Mouse (Mus musculus) stomach, embryonic 16.5 days (tissue): ENCODE measurements at regions not wholly inside any gene's neighbourhood (a gene's known extent, or its start where the extent isn't known, plus 50 kb on each side); places are given as distances from the start of the nearest gene placed in this dataset.

ENCODE experiments used
- ATAC-seq: fragments of 200-750 bp; cut with Nextera tagmentation; 2 replicates; pipeline ENCODE4 v1.8.0; 2017; ENCODE audit warnings: moderate number of reproducible peaks, moderate TSS enrichment; ENCODE audit not compliant: insufficient read depth, low FRiP score
- H3K27ac ChIP-seq: fragments of 300-500 bp; sonication (generic); 2 replicates; pipeline ENCODE4 v1.5.1; 2014; ENCODE audit warnings: low read length
- H3K27me3 ChIP-seq: fragments of 300-500 bp; sonication (generic); 2 replicates; pipeline ENCODE4 v1.6.1; 2014; ENCODE audit warnings: low read length, control low read depth, mixed read lengths; ENCODE audit not compliant: control insufficient read depth, insufficient read depth
- H3K36me3 ChIP-seq: fragments of 300-500 bp; sonication (generic); 2 replicates; pipeline ENCODE4 v1.6.1; 2014; ENCODE audit warnings: low read length; ENCODE audit not compliant: control insufficient read depth, insufficient read depth
- H3K4me1 ChIP-seq: fragments of 300-500 bp; sonication (generic); 2 replicates; pipeline ENCODE4 v1.6.1; 2014; ENCODE audit warnings: low read length, control low read depth, mixed read lengths; ENCODE audit not compliant: control insufficient read depth, insufficient read depth
- H3K4me2 ChIP-seq: fragments of 300-500 bp; sonication (generic); 2 replicates; pipeline ENCODE4 v1.6.1; 2014; ENCODE audit warnings: low read depth, low read length, mixed read lengths
- H3K4me3 ChIP-seq: fragments of 300-500 bp; sonication (generic); replicated peaks from 2 replicates; pipeline ENCODE4 v1.5.1; 2014; ENCODE audit warnings: mild to moderate bottlenecking, low read length
- H3K9ac ChIP-seq: fragments of 300-500 bp; sonication (generic); 2 replicates; pipeline ENCODE4 v1.6.1; 2014; ENCODE audit warnings: low read length
- H3K9me3 ChIP-seq: fragments of 300-500 bp; sonication (generic); replicated peaks from 2 replicates; pipeline ENCODE4 v1.6.1; 2016; ENCODE audit warnings: low read length, control low read depth; ENCODE audit not compliant: control insufficient read depth
- WGBS: fragments of 180-500 bp; shearing (Covaris S2); extraction: QIAGEN DNeasy Blood & Tissue Kit; methylation state at CpG from one replicate; pipeline ENCODE4 v1.1.7; 2014; 5-methylcytosine and 5-hydroxymethylcytosine counted together

DNA sequence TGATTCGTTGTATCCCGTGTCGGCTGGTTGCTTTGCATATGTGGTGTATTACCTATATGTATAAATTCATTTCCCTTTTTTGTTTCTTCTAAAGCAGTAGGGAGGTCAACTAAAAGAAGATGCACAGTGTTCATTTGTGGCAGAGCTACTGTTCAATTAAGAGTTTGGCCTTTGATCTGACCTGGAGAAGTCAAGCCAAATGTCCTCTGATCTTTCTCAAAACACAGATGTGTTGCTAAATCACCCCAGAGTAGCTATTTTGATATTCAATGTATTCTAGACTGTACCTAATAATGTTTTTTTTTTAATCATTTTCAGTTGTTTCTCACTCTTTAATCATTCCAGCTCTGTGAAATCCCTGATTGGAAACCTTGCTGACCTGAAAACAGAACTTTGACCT, 87.9 kb upstream of the Elovl6 start:
- Histone ChIP-seq H3K4me1 (no peaks in the 10 kb centered on the region), H3K9ac (no peak overlapping the region), H3K36me3 (no peaks in the 10 kb centered on the region), H3K27me3 (no peaks in the 10 kb centered on the region), H3K4me3 (no peak overlapping the region), H3K9me3 (no peaks in the 10 kb centered on the region), H3K4me2 (no peak overlapping the region), H3K27ac (no peak overlapping the region)
- ATAC-seq, result no peak
- WGBS, result 95% methylated on average over 3 of the region's 3 CpGs

DNA sequence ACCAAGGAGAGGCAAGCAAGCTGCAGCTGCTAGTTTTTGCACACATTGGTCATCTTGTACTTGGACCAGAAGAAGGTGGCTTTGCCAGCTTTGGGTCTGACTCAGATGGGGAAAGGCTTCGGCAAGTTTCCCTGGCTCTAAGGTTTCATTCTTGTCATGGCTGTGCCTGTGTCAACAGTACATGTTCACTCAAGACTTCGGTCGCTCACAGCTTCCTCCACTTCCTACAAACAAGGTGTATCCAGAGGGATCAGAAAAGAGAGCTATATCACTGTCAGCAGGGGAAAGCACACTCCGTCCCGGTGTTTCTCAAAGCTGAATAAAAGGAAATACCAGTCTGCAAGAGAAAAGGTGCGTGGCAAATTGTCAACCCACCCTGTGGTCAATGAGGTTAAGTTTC, 86.2 kb upstream of the Elovl6 start:
- Histone ChIP-seq H3K9me3 (no peaks in the 10 kb centered on the region), H3K36me3 (no peaks in the 10 kb centered on the region), H3K4me1 (no peaks in the 10 kb centered on the region), H3K4me2 (no peak overlapping the region), H3K9ac (no peak overlapping the region), H3K27me3 (no peaks in the 10 kb centered on the region), H3K4me3 (no peak overlapping the region), H3K27ac (no peak overlapping the region)
- 74% methylated on average over 6 of the region's 6 CpGs for WGBS
- no peak for ATAC-seq

DNA sequence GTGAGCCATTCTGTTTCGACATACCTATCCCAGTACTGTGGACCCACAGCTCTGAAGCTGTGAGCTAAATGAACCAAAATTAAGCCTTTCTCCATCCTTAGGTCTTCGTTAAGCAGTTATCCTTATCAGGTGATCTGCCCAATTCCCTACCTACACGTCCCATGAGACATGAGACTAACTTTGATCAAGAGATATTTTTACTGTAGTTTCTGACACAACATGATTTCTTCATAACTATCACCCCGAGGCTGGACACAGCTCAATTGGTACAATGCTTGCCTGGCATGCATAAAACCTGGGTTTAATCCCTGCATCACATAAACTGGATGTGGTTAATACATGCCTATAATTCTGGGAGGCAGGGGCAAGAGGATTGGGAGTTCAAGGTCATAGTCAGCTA, 82.2 kb upstream of the Elovl6 start:
- Histone ChIP-seq H3K4me2 (no peak overlapping the region), H3K27me3 (no peaks in the 10 kb centered on the region), H3K4me1 (no peaks in the 10 kb centered on the region), H3K36me3 (no peaks in the 10 kb centered on the region), H3K4me3 (no peak overlapping the region), H3K27ac (no peak overlapping the region), H3K9me3 (no peaks in the 10 kb centered on the region), H3K9ac (no peak overlapping the region)
- no peak for ATAC-seq
- 81% methylated on average over 4 of the region's 4 CpGs for WGBS

DNA sequence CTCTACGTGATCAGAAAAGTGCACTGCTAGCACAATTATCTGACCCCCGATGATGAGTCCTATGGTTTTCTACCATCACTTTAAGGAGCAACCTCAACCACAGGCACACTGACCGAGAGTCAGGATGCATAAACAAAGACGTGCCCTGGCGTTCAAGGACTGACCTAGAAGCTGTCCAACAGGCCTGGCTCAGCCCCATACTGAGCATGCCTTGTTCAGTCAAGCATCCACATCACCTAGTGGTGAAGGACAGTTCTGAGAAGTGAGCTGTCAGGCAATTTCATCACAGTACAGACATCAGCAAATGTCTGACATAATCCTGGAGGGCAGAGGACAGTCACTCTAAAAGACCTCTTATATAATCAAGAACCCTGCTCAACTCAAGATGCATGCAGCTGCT, 81.5 kb upstream of the Elovl6 start:
- Histone ChIP-seq H3K4me1 (no peaks in the 10 kb centered on the region), H3K27ac (no peak overlapping the region), H3K9me3 (no peaks in the 10 kb centered on the region), H3K9ac (no peak overlapping the region), H3K4me3 (no peak overlapping the region), H3K27me3 (no peaks in the 10 kb centered on the region), H3K36me3 (no peaks in the 10 kb centered on the region), H3K4me2 (no peak overlapping the region)
- WGBS, result 67% methylated on average over 5 of the region's 5 CpGs
- no peak for ATAC-seq

DNA sequence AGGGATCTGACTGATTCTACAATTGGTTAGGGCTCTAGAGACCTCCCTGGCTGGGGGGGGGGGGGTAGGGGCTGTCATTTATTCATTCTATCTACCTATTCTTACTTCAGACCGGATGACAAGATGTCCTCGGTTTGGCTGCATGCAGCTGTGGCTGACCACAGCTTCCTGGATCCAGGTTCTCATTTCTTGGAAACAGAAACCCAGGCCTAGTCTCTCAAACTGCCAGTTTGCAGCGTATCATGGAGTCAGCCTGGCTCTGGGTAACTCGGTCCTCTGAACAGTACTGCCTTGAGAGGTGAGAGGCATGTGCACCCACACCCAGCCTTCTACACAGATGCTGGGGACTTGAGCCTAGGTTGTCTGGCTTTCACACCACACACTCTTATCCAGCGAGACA, 62.1 kb upstream of the Elovl6 start:
- no peaks in the 10 kb centered on the region for H3K36me3 ChIP-seq
- no peak overlapping the region for H3K27ac ChIP-seq
- H3K9ac ChIP-seq, result no peak overlapping the region
- no peak overlapping the region for H3K4me3 ChIP-seq
- no peak for ATAC-seq
- no peaks in the 10 kb centered on the region for H3K27me3 ChIP-seq
- 81% methylated on average over 5 of the region's 5 CpGs for WGBS
- no peaks in the 10 kb centered on the region for H3K4me1 ChIP-seq
- H3K9me3 ChIP-seq, result no peaks in the 10 kb centered on the region
- H3K4me2 ChIP-seq, result no peak overlapping the region

DNA sequence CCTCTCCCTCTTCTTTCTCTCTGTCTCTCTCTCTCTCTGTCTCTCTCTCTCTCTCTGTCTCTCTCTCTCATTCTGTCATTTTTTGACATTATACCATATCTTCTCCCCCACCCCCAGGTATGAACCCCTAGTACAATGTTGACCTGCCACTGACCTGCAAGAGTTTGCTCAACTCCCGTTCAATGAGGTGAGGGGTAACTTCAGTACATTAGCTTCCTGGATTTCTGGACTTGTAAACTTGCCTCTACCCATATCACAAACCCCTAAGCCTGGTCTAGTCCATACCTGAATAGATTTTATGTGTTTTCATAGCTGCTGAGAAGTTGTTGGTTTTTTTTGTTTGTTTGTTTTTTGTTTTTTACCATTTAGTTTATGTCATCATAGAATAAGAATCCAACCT, 60.8 kb upstream of the Elovl6 start:
- no peak overlapping the region for H3K27ac ChIP-seq
- H3K4me3 ChIP-seq, result no peak overlapping the region
- H3K4me2 ChIP-seq, result no peak overlapping the region
- H3K36me3 ChIP-seq, result no peaks in the 10 kb centered on the region
- no peak overlapping the region for H3K9ac ChIP-seq
- no peaks in the 10 kb centered on the region for H3K4me1 ChIP-seq
- no peak for ATAC-seq
- no peaks in the 10 kb centered on the region for H3K27me3 ChIP-seq
- 54% methylated on average over 1 of the region's 1 CpGs for WGBS
- H3K9me3 ChIP-seq, result no peaks in the 10 kb centered on the region

DNA sequence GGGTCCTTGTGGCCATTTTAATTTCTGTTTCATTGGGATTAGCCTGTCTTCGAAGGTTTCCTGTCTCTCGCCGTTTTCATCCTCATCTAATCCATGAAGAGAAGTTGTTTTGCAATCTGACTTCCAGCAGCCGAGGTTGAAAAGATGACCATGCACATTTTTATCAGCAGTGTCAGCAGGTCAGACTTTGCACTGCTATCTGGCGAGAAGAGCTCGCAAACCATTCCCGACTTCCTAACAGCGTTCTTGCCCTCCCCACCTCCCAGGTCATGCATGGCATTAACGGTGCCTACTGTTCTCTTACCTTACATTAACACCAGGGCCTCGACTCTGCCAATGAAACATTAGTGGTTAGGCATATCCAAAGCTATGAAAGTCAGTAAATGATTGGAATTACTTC, 60.1 kb upstream of the Elovl6 start:
- ATAC-seq, result no peak
- no peak overlapping the region for H3K27ac ChIP-seq
- H3K9me3 ChIP-seq, result no peaks in the 10 kb centered on the region
- 75% methylated on average over 10 of the region's 10 CpGs for WGBS
- H3K4me1 ChIP-seq, result no peaks in the 10 kb centered on the region
- H3K36me3 ChIP-seq, result no peaks in the 10 kb centered on the region
- no peaks in the 10 kb centered on the region for H3K27me3 ChIP-seq
- no peak overlapping the region for H3K9ac ChIP-seq
- H3K4me2 ChIP-seq, result no peak overlapping the region
- H3K4me3 ChIP-seq, result no peak overlapping the region

DNA sequence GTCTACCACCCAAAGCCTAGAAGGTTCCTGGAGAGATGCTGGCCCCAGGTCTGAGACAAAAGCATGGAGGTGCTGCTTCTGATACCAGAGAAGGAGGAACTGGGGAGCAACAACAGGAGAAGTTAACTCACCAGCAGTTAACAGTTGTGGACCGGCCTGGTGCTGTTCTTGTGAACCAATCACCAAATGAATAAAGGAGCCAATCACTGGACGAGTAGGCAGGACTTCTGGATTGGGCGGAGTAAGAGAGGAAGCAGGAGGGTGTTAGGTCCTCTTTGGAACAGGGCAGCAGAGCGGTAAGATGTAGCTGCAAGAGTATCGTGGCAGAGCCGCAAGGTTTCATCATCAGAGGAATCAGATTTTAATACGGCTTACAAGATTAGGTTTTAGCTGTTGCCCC, 57.7 kb upstream of the Elovl6 start:
- Histone ChIP-seq H3K9ac (no peak overlapping the region), H3K4me2 (no peak overlapping the region), H3K9me3 (no peaks in the 10 kb centered on the region), H3K4me1 (no peaks in the 10 kb centered on the region), H3K4me3 (no peak overlapping the region), H3K27ac (no peak overlapping the region), H3K36me3 (no peaks in the 10 kb centered on the region), H3K27me3 (no peaks in the 10 kb centered on the region)
- 91% methylated on average over 7 of the region's 7 CpGs for WGBS
- no peak for ATAC-seq

DNA sequence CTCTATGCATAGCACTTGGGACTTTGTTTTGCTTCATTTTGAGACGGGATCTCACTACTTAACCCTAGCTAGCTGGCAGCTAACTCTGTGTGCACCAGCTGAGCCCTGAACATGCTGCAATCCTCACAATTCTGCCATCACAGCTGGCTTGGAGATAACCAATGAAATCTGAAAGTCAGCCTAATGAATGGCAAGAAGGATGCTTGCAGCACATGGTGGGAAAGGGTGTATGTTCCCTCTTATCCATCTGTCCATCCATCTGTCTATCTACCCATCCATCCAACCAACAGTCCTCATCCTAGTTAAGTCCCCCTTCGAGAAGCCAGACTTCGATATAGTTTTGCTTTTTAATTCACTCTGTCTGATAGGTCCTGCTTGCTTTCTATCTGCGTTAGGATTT, 55.9 kb upstream of the Elovl6 start:
- ATAC-seq, result no peak
- WGBS, result 88% methylated on average over 4 of the region's 4 CpGs

DNA sequence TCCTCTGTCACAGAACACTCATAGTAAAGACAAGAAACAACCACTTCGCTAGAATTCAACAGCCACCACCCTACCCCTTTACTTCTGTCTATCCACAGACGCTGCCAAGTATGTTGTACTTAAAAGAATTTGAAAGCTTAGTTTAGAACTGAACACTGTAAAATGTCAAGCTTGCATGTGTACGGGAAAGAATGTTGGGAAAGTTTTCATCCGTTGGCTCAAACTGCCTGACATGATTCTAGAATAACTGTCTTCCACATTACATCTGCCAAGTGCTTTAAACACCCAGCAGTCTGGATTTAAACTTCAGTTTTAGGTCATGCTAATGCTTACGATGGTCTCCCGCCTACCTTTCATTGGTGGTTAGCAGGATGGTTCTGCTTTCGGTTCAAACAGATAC, 54.1 kb upstream of the Elovl6 start:
- 70% methylated on average over 7 of the region's 7 CpGs for WGBS
- ATAC-seq, result no peak

More for the DNA sequence above, 55.9 kb upstream of the Elovl6 start:
- no peak overlapping the region for H3K27ac ChIP-seq
- no peaks in the 10 kb centered on the region for H3K36me3 ChIP-seq
- H3K9ac ChIP-seq, result no peak overlapping the region
- H3K4me2 ChIP-seq, result no peak overlapping the region
- H3K4me3 ChIP-seq, result no peak overlapping the region
- no peaks in the 10 kb centered on the region for H3K9me3 ChIP-seq
- no peaks in the 10 kb centered on the region for H3K4me1 ChIP-seq
- no peaks in the 10 kb centered on the region for H3K27me3 ChIP-seq

More for the DNA sequence above, 54.1 kb upstream of the Elovl6 start:
- H3K9me3 ChIP-seq, result no peaks in the 10 kb centered on the region
- no peaks in the 10 kb centered on the region for H3K4me1 ChIP-seq
- no peak overlapping the region for H3K4me2 ChIP-seq
- no peaks in the 10 kb centered on the region for H3K27me3 ChIP-seq
- H3K9ac ChIP-seq, result no peak overlapping the region
- H3K27ac ChIP-seq, result no peak overlapping the region
- no peak overlapping the region for H3K4me3 ChIP-seq
- H3K36me3 ChIP-seq, result no peaks in the 10 kb centered on the region
